Mouse (Mus musculus): ENCODE results near the gene Olfr893. TPM values are rescaled to one million over a fixed set of nuclear protein-coding genes. Genes with fewer than 3 reads are reported as not detected.
"Not testable (repeated sequence)": the region's sequence is repeated elsewhere in the genome, so short reads cannot be mapped to it uniquely, and the experiment has no call there.

Olfr893 gene
- total RNA-seq (2021), result not detected
- long read RNA-seq, experiment 1, result 0 reads
- long read RNA-seq, experiment 2, result 0 reads

- DNase-seq (ENCODE audit: low spot score in 2 of 2), result no peak
Observed at GRCm38 (mm10) chr9:38208065-38208464, at the start of gene Olfr893. Gene Olfr893 (plus strand): TSS chr9:38208365.

- DNase-seq (ENCODE audit: low spot score in 2 of 2), result not testable (repeated sequence)
Observed at GRCm38 (mm10) chr9:38168341-38168740, 39.8 kb upstream of the Olfr893 start.

GRCm38 (mm10) chr9:38180721-38181120, 27.4 kb upstream of the Olfr893 start, which contains the start of gene Olfr891:
Gene Olfr891 (minus strand): TSS chr9:38180821.
- DNase-seq (ENCODE audit: low spot score in 2 of 2), result no peak

- no peak for DNase-seq (ENCODE audit: low spot score in 2 of 2)
Observed at GRCm38 (mm10) chr9:38217755-38218154, 9.6 kb downstream of the Olfr893 start, which contains the start of gene Olfr894. Gene Olfr894 (plus strand): TSS chr9:38218055.

GRCm38 (mm10) chr9:38252474-38252873, 44.3 kb downstream of the Olfr893 start, which contains the start of gene Olfr143:
Gene Olfr143 (plus strand): TSS chr9:38252774.
- DNase-seq (ENCODE audit: low spot score in 2 of 2), result no peak

Other genes starting within 250 kb of the Olfr893 start
- not detected for gene Olfr881, start 216.5 kb upstream of the Olfr893 start, total RNA-seq (2021)
- not detected for gene Olfr883, start 182.6 kb upstream of the Olfr893 start, total RNA-seq (2021)
- gene Olfr884, start 161.8 kb upstream of the Olfr893 start, total RNA-seq (2021), result not detected
- gene Olfr885, start 147.0 kb upstream of the Olfr893 start, total RNA-seq (2021), result not detected
- not detected for gene Olfr887, start 124.3 kb upstream of the Olfr893 start, total RNA-seq (2021)
- gene Olfr888, start 100.2 kb upstream of the Olfr893 start, total RNA-seq (2021), result not detected
- gene Olfr889, start 93.2 kb upstream of the Olfr893 start, total RNA-seq (2021), result not detected
- gene Olfr890, start 65.8 kb upstream of the Olfr893 start, total RNA-seq (2021), result not detected
- gene Olfr891, start 27.5 kb upstream of the Olfr893 start, total RNA-seq (2021), result not detected
- not detected for gene Olfr894, start 9.7 kb downstream of the Olfr893 start, total RNA-seq (2021)
- gene Olfr143, start 44.4 kb downstream of the Olfr893 start, total RNA-seq (2021), result not detected
- gene Olfr895, start 59.5 kb downstream of the Olfr893 start, total RNA-seq (2021), result not detected
- not detected for gene Olfr896-ps1, start 82.7 kb downstream of the Olfr893 start, total RNA-seq (2021)
- gene Olfr25, start 120.7 kb downstream of the Olfr893 start, total RNA-seq (2021), result not detected
- not detected for gene Olfr898, start 140.0 kb downstream of the Olfr893 start, total RNA-seq (2021)
- gene Olfr250, start 158.5 kb downstream of the Olfr893 start, total RNA-seq (2021), result not detected
- not detected for gene Olfr251, start 168.7 kb downstream of the Olfr893 start, total RNA-seq (2021)
- not detected for gene Olfr147, start 193.3 kb downstream of the Olfr893 start, total RNA-seq (2021)
- gene Olfr901, start 221.1 kb downstream of the Olfr893 start, total RNA-seq (2021), result not detected
- not detected for gene Olfr902, start 239.3 kb downstream of the Olfr893 start, total RNA-seq (2021)

Measured in gastrocnemius, postnatal 4 days (tissue).